Mouse (Mus musculus): Measurements from ENCODE around the gene Usp47. TPM values are rescaled to one million over a fixed set of nuclear protein-coding genes. Genes with fewer than 3 reads are reported as not detected.
"Not testable (repeated sequence)": the region's sequence is repeated elsewhere in the genome, so short reads cannot be mapped to it uniquely, and the experiment has no call there.

The Usp47 gene
- polyA plus RNA-seq, 1 experiment, result 28.7 TPM

DNA sequence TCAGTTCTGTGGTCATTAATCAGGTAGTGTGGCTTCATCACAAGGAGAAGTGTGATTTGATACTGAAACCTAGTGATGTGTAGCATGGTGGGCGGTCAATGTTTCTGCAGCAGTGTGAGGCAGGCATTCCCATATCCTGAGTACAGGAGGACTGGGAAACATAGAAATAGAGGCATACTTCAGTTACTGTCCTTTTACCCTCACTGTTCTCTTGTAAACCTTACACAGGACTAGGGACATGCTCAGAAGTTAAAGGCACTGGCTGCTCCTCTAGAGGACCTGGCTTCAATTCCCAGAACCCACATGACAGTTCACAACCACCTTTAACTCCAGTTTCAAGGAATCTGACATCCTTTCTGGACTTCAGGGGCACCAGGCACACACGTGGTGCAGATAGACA, 62.9 kb downstream of the Usp47 start:
- H3K4me3 ChIP-seq, result no peak overlapping the region
- H3ac ChIP-seq (ENCODE audit: control insufficient read depth, insufficient read length), result no peak overlapping the region
- H3K27me3 ChIP-seq (ENCODE audit: control insufficient read depth, insufficient read depth, insufficient read length), result no peaks in the 10 kb centered on the region
- peaks cover 63% of the 10 kb centered on the region for H3K36me3 ChIP-seq (ENCODE audit: control insufficient read depth, insufficient read depth)
- no peaks in the 10 kb centered on the region for H3K79me2 ChIP-seq (ENCODE audit: control insufficient read depth, insufficient read depth)
- TF ChIP-seq REST (IDR thresholded peaks at IDR 0.05; ENCODE audit: insufficient read depth, insufficient read length), result no peak
- no peak for TF ChIP-seq MYOD1 (IDR thresholded peaks at IDR 0.05; ENCODE audit: control insufficient read depth in 1 of 3, insufficient read length in 2 of 3, low read depth in 2 of 3)
- TF ChIP-seq POLR2AphosphoS2 (IDR thresholded peaks at IDR 0.05; ENCODE audit: insufficient read length, low read depth), result no peak
- TF ChIP-seq E2F4 (IDR thresholded peaks at IDR 0.05; ENCODE audit: insufficient read depth), result no peak
- TF ChIP-seq USF1 (IDR thresholded peaks at IDR 0.05; ENCODE audit: low read depth), result no peak
- TF ChIP-seq POLR2A (IDR thresholded peaks at IDR 0.05; ENCODE audit: insufficient read length, low read depth), result no peak
- no peak for TF ChIP-seq TCF12 (IDR thresholded peaks at IDR 0.05; ENCODE audit: insufficient read depth, poor library complexity, severe bottlenecking)
- no peak for TF ChIP-seq MYOG (IDR thresholded peaks at IDR 0.05; ENCODE audit: control insufficient read depth in 1 of 3, insufficient read depth in 1 of 3, insufficient read length in 2 of 3, low read depth in 2 of 3)
- TF ChIP-seq SRF (IDR thresholded peaks at IDR 0.05; ENCODE audit: control insufficient read depth, insufficient read length, low read depth), result no peak
- TF ChIP-seq CEBPB (IDR thresholded peaks at IDR 0.05; ENCODE audit: insufficient read depth, poor library complexity, severe bottlenecking), result no peak
- no peak overlapping the region for H3K4me2 ChIP-seq (ENCODE audit: low read depth)

DNA sequence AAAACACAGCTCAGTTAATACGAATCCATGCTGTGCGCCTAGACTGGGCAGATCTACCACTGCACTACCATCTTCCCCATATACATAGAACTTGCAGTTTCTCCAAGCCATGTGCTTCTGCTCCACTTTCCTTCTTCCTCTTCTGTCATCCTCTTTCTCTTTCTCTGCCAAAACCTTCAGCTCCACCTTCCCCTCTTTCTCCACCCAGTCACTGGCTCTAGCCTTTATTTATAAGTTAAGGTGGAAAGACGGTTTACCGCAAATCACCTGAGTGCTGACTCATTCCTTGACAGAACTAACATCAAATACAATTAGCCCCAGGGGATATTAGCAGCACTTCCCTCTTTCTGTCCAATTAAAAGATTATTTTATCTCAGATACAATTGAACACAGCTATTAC, 71.6 kb downstream of the Usp47 start:
- H3K36me3 ChIP-seq (ENCODE audit: control insufficient read depth, insufficient read depth), result peaks cover 74% of the 10 kb centered on the region
- not testable (repeated sequence) for H3K4me3 ChIP-seq; H3K4me2 ChIP-seq (ENCODE audit: low read depth); H3K79me2 ChIP-seq (ENCODE audit: control insufficient read depth, insufficient read depth); H3ac ChIP-seq (ENCODE audit: control insufficient read depth, insufficient read length); H3K27me3 ChIP-seq (ENCODE audit: control insufficient read depth, insufficient read depth, insufficient read length)

DNA sequence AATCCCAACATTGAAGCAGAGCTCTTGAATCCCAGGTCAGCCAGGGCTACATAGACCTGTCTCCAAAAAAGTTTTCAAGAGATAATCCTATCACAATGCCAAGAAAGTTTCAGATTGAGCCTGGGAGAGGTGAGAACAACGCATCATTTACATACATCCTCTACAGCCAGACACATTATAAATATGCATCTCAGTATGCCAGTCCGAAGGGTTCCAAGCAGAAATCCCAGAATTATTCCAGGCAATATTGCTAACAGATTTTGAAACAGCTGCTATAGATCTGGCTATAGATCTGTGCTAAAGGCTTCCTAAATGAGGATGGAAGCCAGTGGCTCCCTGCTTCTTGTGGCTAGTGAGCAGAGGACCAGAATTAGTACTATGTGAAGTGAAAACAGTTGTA, 77.6 kb downstream of the Usp47 start:
- Histone ChIP-seq H3K27me3 (ENCODE audit: control insufficient read depth, insufficient read depth, insufficient read length) (no peaks in the 10 kb centered on the region), H3K4me3 (no peak overlapping the region), H3K4me2 (ENCODE audit: low read depth) (no peak overlapping the region), H3K79me2 (ENCODE audit: control insufficient read depth, insufficient read depth) (peaks cover 3% of the 10 kb centered on the region), H3K36me3 (ENCODE audit: control insufficient read depth, insufficient read depth) (peaks cover 56% of the 10 kb centered on the region), H3ac (ENCODE audit: control insufficient read depth, insufficient read length) (no peak overlapping the region)
- no peak for TF ChIP-seq CEBPB (IDR thresholded peaks at IDR 0.05; ENCODE audit: insufficient read depth, poor library complexity, severe bottlenecking)
- no peak for TF ChIP-seq REST (IDR thresholded peaks at IDR 0.05; ENCODE audit: insufficient read depth, insufficient read length)
- TF ChIP-seq MYOD1 (IDR thresholded peaks at IDR 0.05; ENCODE audit: control insufficient read depth in 1 of 3, insufficient read length in 2 of 3, low read depth in 2 of 3), result no peak
- no peak for TF ChIP-seq TCF12 (IDR thresholded peaks at IDR 0.05; ENCODE audit: insufficient read depth, poor library complexity, severe bottlenecking)
- TF ChIP-seq USF1 (IDR thresholded peaks at IDR 0.05; ENCODE audit: low read depth), result no peak
- no peak for TF ChIP-seq E2F4 (IDR thresholded peaks at IDR 0.05; ENCODE audit: insufficient read depth)
- no peak for TF ChIP-seq SRF (IDR thresholded peaks at IDR 0.05; ENCODE audit: control insufficient read depth, insufficient read length, low read depth)
- no peak for TF ChIP-seq POLR2AphosphoS2 (IDR thresholded peaks at IDR 0.05; ENCODE audit: insufficient read length, low read depth)
- no peak for TF ChIP-seq POLR2A (IDR thresholded peaks at IDR 0.05; ENCODE audit: insufficient read length, low read depth)
- TF ChIP-seq MAX (IDR thresholded peaks at IDR 0.05; ENCODE audit: low read depth), result no peak
- no peak for TF ChIP-seq MYOG (IDR thresholded peaks at IDR 0.05; ENCODE audit: control insufficient read depth in 1 of 3, insufficient read depth in 1 of 3, insufficient read length in 2 of 3, low read depth in 2 of 3)
- TF ChIP-seq TCF3 (IDR thresholded peaks at IDR 0.05; ENCODE audit: insufficient read length, low read depth), result no peak

DNA sequence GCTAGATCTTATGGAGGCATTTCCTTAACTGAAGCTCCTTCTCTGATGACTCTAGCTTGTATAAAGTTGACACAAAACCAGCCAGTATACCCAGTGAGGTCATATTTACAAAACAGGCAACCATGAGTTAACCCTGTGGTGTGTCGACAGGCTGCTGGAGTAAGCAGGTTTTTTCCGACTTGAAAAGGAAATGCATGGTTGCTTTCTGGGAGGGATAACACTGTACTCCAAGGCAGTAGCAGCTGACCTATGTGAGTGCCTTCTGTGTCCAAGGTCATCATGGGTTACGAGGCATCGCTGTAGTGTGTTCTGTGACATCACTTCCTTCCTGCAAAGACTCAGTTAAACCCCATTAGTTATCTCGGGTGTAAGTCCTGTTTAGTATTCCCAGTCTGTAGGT, 79.6 kb downstream of the Usp47 start:
- TF ChIP-seq MYOG (IDR thresholded peaks at IDR 0.05; ENCODE audit: control insufficient read depth in 1 of 3, insufficient read depth in 1 of 3, insufficient read length in 2 of 3, low read depth in 2 of 3), result no peak
- TF ChIP-seq TCF3 (IDR thresholded peaks at IDR 0.05; ENCODE audit: insufficient read length, low read depth), result no peak
- TF ChIP-seq REST (IDR thresholded peaks at IDR 0.05; ENCODE audit: insufficient read depth, insufficient read length), result no peak
- TF ChIP-seq CEBPB (IDR thresholded peaks at IDR 0.05; ENCODE audit: insufficient read depth, poor library complexity, severe bottlenecking), result no peak
- no peak for TF ChIP-seq USF1 (IDR thresholded peaks at IDR 0.05; ENCODE audit: low read depth)
- no peak for TF ChIP-seq POLR2AphosphoS2 (IDR thresholded peaks at IDR 0.05; ENCODE audit: insufficient read length, low read depth)
- no peak for TF ChIP-seq MAX (IDR thresholded peaks at IDR 0.05; ENCODE audit: low read depth)
- no peak for TF ChIP-seq E2F4 (IDR thresholded peaks at IDR 0.05; ENCODE audit: insufficient read depth)
- no peak for TF ChIP-seq TCF12 (IDR thresholded peaks at IDR 0.05; ENCODE audit: insufficient read depth, poor library complexity, severe bottlenecking)
- no peak for TF ChIP-seq POLR2A (IDR thresholded peaks at IDR 0.05; ENCODE audit: insufficient read length, low read depth)
- no peak for TF ChIP-seq MYOD1 (IDR thresholded peaks at IDR 0.05; ENCODE audit: control insufficient read depth in 1 of 3, insufficient read length in 2 of 3, low read depth in 2 of 3)
- no peak for TF ChIP-seq SRF (IDR thresholded peaks at IDR 0.05; ENCODE audit: control insufficient read depth, insufficient read length, low read depth)
- Histone ChIP-seq H3ac (ENCODE audit: control insufficient read depth, insufficient read length) (no peak overlapping the region), H3K4me3 (no peak overlapping the region), H3K4me2 (ENCODE audit: low read depth) (no peak overlapping the region), H3K27me3 (ENCODE audit: control insufficient read depth, insufficient read depth, insufficient read length) (no peaks in the 10 kb centered on the region), H3K36me3 (ENCODE audit: control insufficient read depth, insufficient read depth) (peaks cover 51% of the 10 kb centered on the region), H3K79me2 (ENCODE audit: control insufficient read depth, insufficient read depth) (peaks cover 3% of the 10 kb centered on the region)

DNA sequence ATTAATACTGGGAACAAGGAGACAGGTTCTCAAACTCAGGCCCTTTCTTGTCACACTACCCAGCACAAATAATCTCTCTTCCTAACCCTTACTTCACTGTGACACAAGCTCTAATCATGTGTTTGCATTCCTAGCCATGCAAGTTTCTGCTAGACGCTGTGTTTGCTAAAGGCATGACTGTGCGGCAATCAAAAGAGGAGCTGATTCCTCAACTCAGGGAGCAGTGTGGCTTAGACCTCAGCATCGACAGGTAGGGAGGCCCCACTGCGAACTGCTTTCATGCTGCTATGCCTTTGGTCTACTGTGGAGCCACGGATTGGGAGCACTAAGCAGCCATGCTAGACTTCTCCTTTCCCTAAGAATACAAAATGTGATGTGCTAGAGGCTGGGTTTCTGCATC, 80.5 kb downstream of the Usp47 start:
- no peaks in the 10 kb centered on the region for H3K27me3 ChIP-seq (ENCODE audit: control insufficient read depth, insufficient read depth, insufficient read length)
- no peak overlapping the region for H3ac ChIP-seq (ENCODE audit: control insufficient read depth, insufficient read length)
- H3K79me2 ChIP-seq (ENCODE audit: control insufficient read depth, insufficient read depth), result no peaks in the 10 kb centered on the region
- H3K4me3 ChIP-seq, result no peak overlapping the region
- TF ChIP-seq POLR2A (IDR thresholded peaks at IDR 0.05; ENCODE audit: insufficient read length, low read depth), result no peak
- no peak for TF ChIP-seq SRF (IDR thresholded peaks at IDR 0.05; ENCODE audit: control insufficient read depth, insufficient read length, low read depth)
- no peak for TF ChIP-seq POLR2AphosphoS2 (IDR thresholded peaks at IDR 0.05; ENCODE audit: insufficient read length, low read depth)
- TF ChIP-seq TCF12 (IDR thresholded peaks at IDR 0.05; ENCODE audit: insufficient read depth, poor library complexity, severe bottlenecking), result no peak
- TF ChIP-seq CEBPB (IDR thresholded peaks at IDR 0.05; ENCODE audit: insufficient read depth, poor library complexity, severe bottlenecking), result no peak
- no peak for TF ChIP-seq REST (IDR thresholded peaks at IDR 0.05; ENCODE audit: insufficient read depth, insufficient read length)
- no peak for TF ChIP-seq E2F4 (IDR thresholded peaks at IDR 0.05; ENCODE audit: insufficient read depth)
- TF ChIP-seq MYOG (IDR thresholded peaks at IDR 0.05; ENCODE audit: control insufficient read depth in 1 of 3, insufficient read depth in 1 of 3, insufficient read length in 2 of 3, low read depth in 2 of 3), result no peak
- no peak for TF ChIP-seq TCF3 (IDR thresholded peaks at IDR 0.05; ENCODE audit: insufficient read length, low read depth)
- TF ChIP-seq MYOD1 (IDR thresholded peaks at IDR 0.05; ENCODE audit: control insufficient read depth in 1 of 3, insufficient read length in 2 of 3, low read depth in 2 of 3), result no peak
- TF ChIP-seq USF1 (IDR thresholded peaks at IDR 0.05; ENCODE audit: low read depth), result no peak
- TF ChIP-seq MAX (IDR thresholded peaks at IDR 0.05; ENCODE audit: low read depth), result no peak
- no peak overlapping the region for H3K4me2 ChIP-seq (ENCODE audit: low read depth)
- peaks cover 48% of the 10 kb centered on the region for H3K36me3 ChIP-seq (ENCODE audit: control insufficient read depth, insufficient read depth)
